Mouse (Mus musculus) forebrain, embryonic 15.5 days (tissue): ENCODE measurements around the gene Nsg2. TPM values are rescaled to one million over a fixed set of nuclear protein-coding genes. Genes with fewer than 3 reads are reported as not detected.
"Not testable (repeated sequence)": the region's sequence is repeated elsewhere in the genome, so short reads cannot be mapped to it uniquely, and the experiment has no call there.

Source experiments
- ATAC-seq: fragments of 200-750 bp; cut with Nextera tagmentation; replicated peaks from 2 replicates; pipeline ENCODE4 v1.8.0; 2017; ENCODE audit warnings: mild to moderate bottlenecking, moderate TSS enrichment, moderate library complexity
- H3K27ac ChIP-seq: fragments of 300-500 bp; sonication (generic); replicated peaks from 2 replicates; pipeline ENCODE4 v1.5.1; 2015; ENCODE audit warnings: mild to moderate bottlenecking, inconsistent platforms
- H3K27me3 ChIP-seq: fragments of 300-500 bp; sonication (generic); 2 replicates; pipeline ENCODE4 v1.6.1; 2015; ENCODE audit warnings: inconsistent platforms
- H3K36me3 ChIP-seq: fragments of 300-500 bp; sonication (generic); 2 replicates; pipeline ENCODE4 v1.6.1; 2015; ENCODE audit warnings: mild to moderate bottlenecking, inconsistent platforms
- H3K4me1 ChIP-seq: fragments of 300-500 bp; sonication (generic); 2 replicates; pipeline ENCODE4 v1.6.1; 2015; ENCODE audit warnings: inconsistent platforms
- H3K4me2 ChIP-seq: fragments of 300-500 bp; sonication (generic); replicated peaks from 2 replicates; pipeline ENCODE4 v1.6.1; 2015; ENCODE audit warnings: mild to moderate bottlenecking, inconsistent platforms
- H3K4me3 ChIP-seq: fragments of 300-500 bp; sonication (generic); 2 replicates; pipeline ENCODE4 v1.5.1; 2015; ENCODE audit warnings: mild to moderate bottlenecking, inconsistent platforms
- H3K9ac ChIP-seq: fragments of 300-500 bp; sonication (generic); replicated peaks from 2 replicates; pipeline ENCODE4 v1.6.1; 2015; ENCODE audit warnings: mild to moderate bottlenecking, inconsistent platforms
- H3K9me3 ChIP-seq: fragments of 300-500 bp; sonication (generic); 2 replicates; pipeline ENCODE4 v1.6.1; 2016; ENCODE audit warnings: inconsistent platforms
- WGBS: fragments of 180-500 bp; shearing (Covaris S2); methylation state at CpG from one replicate; pipeline ENCODE4 v1.1.7; 2015; ENCODE audit warnings: mixed read lengths; 5-methylcytosine and 5-hydroxymethylcytosine counted together
- polyA plus RNA-seq: library from polyadenylated mRNA; unstranded; fragments of >200 nt; fragmentation: Nextera tagmentation; extraction: Ambion mirVana; gene quantifications from 2 replicates; pipeline ENCODE4 v1.2.1, GENCODE M21; 2015

Nsg2 gene
- polyA plus RNA-seq, 1 experiment from 2014 or later = 717 TPM

DNA sequence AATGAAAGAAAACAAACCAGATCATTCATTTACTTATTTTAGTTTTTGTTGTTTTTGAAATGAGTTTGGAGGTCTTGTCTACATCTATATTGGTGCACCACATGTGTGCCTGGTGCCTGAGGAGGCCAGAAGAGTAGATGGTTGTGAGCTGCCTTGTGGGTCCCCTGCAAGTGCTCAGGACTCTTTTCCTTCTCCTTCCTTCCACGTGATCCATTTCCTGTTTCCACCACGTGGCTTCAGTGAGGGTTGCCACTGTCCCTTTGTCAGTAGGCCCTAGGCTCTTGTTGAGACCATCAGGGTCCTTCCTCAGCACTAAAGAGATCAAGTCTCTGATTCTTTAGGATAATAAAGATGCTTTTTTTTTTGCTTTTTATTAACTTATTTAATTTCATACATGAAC, 15.5 kb upstream of the Nsg2 start:
- WGBS = 58% methylated on average over 2 of the region's 2 CpGs
- Histone ChIP-seq H3K9ac (no peak overlapping the region), H3K4me3 (no peak overlapping the region), H3K27ac (no peak overlapping the region), H3K27me3 (no peaks in the 10 kb centered on the region), H3K36me3 (no peaks in the 10 kb centered on the region), H3K4me1 (no peaks in the 10 kb centered on the region), H3K9me3 (no peaks in the 10 kb centered on the region), H3K4me2 (no peak overlapping the region)
- no peak for ATAC-seq

DNA sequence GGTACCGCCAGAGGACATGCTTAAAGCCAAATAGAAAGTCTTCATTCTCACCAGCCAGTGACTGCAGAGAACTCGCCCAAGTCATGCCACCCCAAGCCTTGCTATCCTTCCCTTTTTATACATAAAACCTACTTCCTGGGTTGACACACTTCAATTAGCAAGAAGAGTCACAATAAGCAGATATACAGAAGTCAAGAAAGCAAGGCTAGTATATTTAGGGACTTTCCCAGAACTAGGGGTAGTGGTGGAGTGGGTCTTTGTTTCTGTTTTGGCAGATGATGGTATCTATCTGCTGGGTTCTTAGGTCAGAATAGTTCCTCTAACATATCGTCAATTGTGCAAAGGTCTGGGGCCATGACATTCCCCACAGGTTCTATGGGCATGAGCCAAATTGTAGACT, 7.7 kb upstream of the Nsg2 start:
- H3K9ac ChIP-seq = no peak overlapping the region
- ATAC-seq = no peak
- no peaks in the 10 kb centered on the region for H3K9me3 ChIP-seq
- no peak overlapping the region for H3K4me2 ChIP-seq
- no peak overlapping the region for H3K4me3 ChIP-seq
- no peaks in the 10 kb centered on the region for H3K4me1 ChIP-seq
- H3K36me3 ChIP-seq = no peaks in the 10 kb centered on the region
- 90% methylated on average over 3 of the region's 3 CpGs for WGBS
- H3K27ac ChIP-seq = no peak overlapping the region
- H3K27me3 ChIP-seq = no peaks in the 10 kb centered on the region

DNA sequence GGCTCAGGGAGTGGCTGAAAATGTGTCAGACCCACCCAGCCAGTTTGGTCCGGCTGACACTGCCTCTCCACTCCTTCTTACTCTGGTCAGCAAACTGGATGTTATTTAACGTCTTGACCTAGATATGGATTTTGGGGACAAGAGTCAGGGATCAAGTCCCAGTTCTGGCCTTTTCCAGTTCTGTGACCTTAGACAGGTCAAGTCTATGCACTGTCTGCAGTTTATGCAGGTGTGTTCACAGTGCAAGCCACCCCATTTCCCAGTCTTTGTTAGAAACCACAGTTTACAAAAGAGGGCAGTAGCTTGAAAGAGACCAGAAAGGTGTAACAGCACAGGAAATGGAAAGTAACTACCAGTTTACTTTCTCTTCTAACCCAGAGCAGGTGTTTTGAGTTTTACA, 547 bp upstream of the Nsg2 start:
- Histone ChIP-seq H3K4me2 (peak overlapping the region; percentile 37), H3K4me3 (peak overlapping the region; percentile 64), H3K9me3 (no peaks in the 10 kb centered on the region), H3K4me1 (peaks cover 42% of the 10 kb centered on the region), H3K27ac (peak overlapping the region; percentile 95), H3K36me3 (peaks cover 16% of the 10 kb centered on the region), H3K9ac (peak overlapping the region; percentile 69), H3K27me3 (no peaks in the 10 kb centered on the region)
- 45% methylated on average over 2 of the region's 2 CpGs for WGBS
- ATAC-seq = peak; percentile 11; the same call in 1 of the 2 replicates

DNA sequence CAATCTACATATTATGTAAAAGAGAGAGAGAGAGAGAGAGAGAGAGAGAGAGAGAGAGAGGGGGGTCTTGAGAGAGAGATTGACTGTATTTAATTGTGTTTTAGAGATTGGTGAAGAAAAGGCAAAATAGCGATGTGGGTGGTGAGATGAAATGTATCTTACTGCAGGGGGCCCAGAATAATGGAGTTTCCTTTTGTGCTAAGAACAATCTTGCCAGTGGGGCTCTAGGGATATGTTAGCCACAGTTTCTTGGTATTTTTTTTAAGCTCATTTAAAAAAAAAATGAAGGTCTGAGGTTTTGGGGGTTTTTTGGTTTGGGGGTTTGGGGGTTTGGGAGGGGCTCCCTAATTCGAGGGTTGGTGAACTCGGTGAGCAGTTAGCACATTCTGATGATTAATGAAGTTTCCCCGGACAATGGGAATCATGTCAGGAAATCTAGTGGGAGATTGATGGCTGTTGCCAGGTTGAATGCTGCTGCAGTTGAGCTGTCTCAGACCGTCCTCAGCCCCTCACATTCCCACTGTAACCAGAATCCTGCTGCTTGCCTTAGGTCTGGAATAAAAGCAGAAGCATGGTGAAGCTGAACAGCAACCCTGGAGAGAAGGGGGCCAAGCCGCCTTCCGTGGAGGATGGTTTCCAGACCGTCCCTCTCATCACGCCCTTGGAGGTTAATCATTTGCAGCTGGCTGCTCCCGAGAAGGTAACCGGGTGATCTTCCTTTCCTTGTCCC, 1.1 kb downstream of the Nsg2 start:
- ATAC-seq = no peak
- WGBS = 3% methylated on average over 11 of the region's 11 CpGs
- no peaks in the 10 kb centered on the region for H3K27me3 ChIP-seq
- no peaks in the 10 kb centered on the region for H3K9me3 ChIP-seq
- peaks cover 31% of the 10 kb centered on the region for H3K36me3 ChIP-seq
- peak overlapping the region; percentile 71 for H3K4me2 ChIP-seq
- peaks cover 46% of the 10 kb centered on the region for H3K4me1 ChIP-seq
- H3K9ac ChIP-seq = peak overlapping the region; percentile 90
- peak overlapping the region; percentile 97 for H3K27ac ChIP-seq
- H3K4me3 ChIP-seq = peak overlapping the region; percentile 64

DNA sequence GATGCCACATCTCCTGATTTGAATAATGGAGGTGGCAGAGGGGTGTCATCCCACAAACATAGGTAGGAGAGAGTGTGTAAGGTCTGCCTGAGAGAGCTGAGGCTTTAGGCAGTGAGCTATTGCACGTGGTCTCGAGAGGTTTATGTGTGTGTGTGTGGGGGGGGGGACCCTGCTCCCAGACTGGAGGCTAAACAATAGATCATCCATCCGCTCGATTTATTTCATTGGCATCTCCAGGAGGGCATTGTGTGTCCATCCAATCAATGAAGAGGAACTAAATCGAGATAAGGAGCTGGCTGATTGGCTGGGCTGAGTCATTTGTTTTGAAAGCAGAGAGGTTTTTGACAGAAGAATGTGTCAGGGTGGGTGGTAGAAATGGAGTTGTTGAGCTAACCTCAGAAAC, 2.4 kb downstream of the Nsg2 start:
- Histone ChIP-seq H3K36me3 (peaks cover 44% of the 10 kb centered on the region), H3K27me3 (no peaks in the 10 kb centered on the region), H3K4me1 (peaks cover 48% of the 10 kb centered on the region), H3K4me2 (peak overlapping the region; percentile 71), H3K9me3 (no peaks in the 10 kb centered on the region), H3K9ac (peak overlapping the region; percentile 90), H3K4me3 (peak overlapping the region; percentile 64), H3K27ac (peak overlapping the region; percentile 97)
- ATAC-seq = peak; percentile 81
- WGBS = 2% methylated on average over 5 of the region's 5 CpGs

DNA sequence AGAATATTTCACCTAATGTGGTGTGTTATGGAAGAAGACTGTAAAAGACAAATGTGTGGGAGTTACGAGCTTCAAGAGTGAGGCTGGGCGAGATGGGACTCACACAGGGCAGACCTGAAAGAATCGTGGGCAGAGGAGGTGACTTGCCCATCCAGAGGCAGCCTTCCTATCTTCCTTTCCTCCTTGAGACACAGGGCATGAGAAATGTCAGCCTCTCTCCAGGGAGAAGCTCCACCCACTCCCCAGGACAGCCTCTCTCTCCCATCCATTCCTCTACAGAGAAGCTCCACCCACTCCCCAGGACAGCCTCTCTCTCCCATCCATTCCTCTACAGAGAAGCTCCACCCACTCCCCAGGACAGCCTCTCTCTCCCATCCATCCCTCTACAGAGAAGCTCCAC, 7.8 kb downstream of the Nsg2 start:
- Histone ChIP-seq H3K27ac (peak overlapping the region; percentile 80; the same call in 1 of the 2 replicates), H3K36me3 (peaks cover 47% of the 10 kb centered on the region), H3K4me1 (peaks cover 76% of the 10 kb centered on the region)
- not testable (repeated sequence) for H3K9ac ChIP-seq, H3K4me2 ChIP-seq, H3K9me3 ChIP-seq, ATAC-seq, H3K27me3 ChIP-seq, H3K4me3 ChIP-seq
- 94% methylated on average over 3 of the region's 3 CpGs for WGBS

DNA sequence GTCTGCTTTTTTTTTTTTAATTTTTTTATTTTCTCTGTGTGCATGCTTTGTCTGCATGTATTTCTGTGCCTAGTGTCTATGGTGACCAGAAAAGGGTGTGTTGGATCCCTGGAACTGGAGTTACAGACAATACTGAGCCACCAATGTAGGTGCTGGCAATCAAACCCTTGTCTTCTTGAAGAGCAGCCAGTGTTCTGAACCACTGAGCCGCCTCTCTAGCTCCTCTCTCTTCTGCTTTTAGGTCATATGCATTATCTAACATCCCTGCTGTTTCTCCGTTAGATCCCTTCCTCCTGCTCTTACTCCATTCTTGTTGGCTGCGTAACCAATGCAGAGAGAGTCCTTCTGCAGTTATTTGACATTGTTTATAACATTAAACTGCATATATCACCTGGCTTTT, 8.6 kb downstream of the Nsg2 start:
- Histone ChIP-seq H3K4me2 (peak overlapping the region; percentile 34), H3K27me3 (no peaks in the 10 kb centered on the region), H3K9ac (no peak overlapping the region; the same call in 1 of the 2 replicates), H3K4me1 (peaks cover 75% of the 10 kb centered on the region), H3K9me3 (no peaks in the 10 kb centered on the region), H3K4me3 (peak overlapping the region; percentile 10), H3K36me3 (peaks cover 44% of the 10 kb centered on the region), H3K27ac (peak overlapping the region; percentile 80)
- no peak for ATAC-seq
- WGBS = 69% methylated on average over 3 of the region's 3 CpGs

DNA sequence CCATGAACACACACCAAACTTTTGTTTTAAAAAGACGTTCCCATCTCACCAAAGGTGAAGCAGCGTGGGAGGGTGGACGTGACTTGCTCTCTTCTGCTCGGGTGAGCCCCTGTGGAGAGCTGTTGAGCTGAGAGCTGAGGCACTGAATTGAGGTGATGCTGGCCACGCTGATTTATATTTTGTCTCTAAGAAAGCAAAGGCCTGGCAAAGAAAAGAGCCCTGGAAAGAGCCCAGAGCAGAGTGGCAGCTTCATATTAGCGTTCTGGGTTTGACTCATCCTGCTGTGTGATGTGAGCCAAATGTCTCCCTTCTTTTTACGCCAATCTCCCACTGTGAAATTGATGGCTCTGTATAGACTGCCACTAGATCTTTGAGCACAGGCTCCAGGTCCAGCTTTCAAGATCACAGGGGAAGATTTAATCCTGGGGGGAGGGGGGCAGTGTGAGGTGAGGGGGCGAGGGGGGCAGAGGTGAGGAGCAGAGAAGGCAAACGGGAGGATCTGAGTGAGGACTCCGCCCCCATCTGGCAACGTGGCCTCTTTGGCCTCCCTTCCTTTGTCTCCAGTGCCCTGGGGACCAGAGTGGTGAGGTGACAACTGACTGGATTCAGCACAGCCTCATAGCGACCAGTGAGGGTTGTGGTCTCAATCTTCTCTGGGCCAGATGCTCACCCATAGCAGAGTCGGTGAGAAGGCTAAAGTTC, 9.8 kb downstream of the Nsg2 start:
- H3K27ac ChIP-seq = peak overlapping the region; percentile 80
- WGBS = 4% methylated on average over 13 of the region's 13 CpGs
- H3K9ac ChIP-seq = 0 out of 2 replicates have a peak overlapping the region, but pooled peaks have one; percentile 23
- H3K36me3 ChIP-seq = peaks cover 36% of the 10 kb centered on the region
- ATAC-seq = peak; percentile 78
- H3K4me3 ChIP-seq = peak overlapping the region; percentile 9
- no peaks in the 10 kb centered on the region for H3K9me3 ChIP-seq
- H3K27me3 ChIP-seq = no peaks in the 10 kb centered on the region
- H3K4me2 ChIP-seq = peak overlapping the region; percentile 34
- peaks cover 71% of the 10 kb centered on the region for H3K4me1 ChIP-seq

DNA sequence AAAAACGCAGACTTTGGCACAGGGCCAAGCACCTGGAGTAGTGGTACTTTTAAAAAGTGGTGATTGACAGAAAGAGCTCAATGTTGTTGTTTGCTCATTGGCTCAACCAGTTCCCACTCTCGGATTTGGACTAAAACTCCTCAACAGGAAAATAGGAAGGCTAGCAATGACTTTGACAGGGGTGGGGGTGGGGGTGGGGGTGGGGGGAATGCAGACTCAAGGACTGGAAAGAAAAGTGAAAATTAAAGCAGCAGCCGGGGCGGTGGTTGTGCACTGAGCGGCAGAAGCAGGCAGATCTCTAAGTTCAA, 10.4 kb downstream of the Nsg2 start:
- H3K9me3 ChIP-seq = no peaks in the 10 kb centered on the region
- peak overlapping the region; percentile 80 for H3K27ac ChIP-seq
- no peaks in the 10 kb centered on the region for H3K27me3 ChIP-seq
- peaks cover 74% of the 10 kb centered on the region for H3K4me1 ChIP-seq
- H3K9ac ChIP-seq = no peak overlapping the region
- 15% methylated on average over 5 of the region's 5 CpGs for WGBS
- peak overlapping the region; percentile 9; the same call in 1 of the 2 replicates for H3K4me3 ChIP-seq
- peak; percentile 23 for ATAC-seq
- peaks cover 31% of the 10 kb centered on the region for H3K36me3 ChIP-seq
- peak overlapping the region; percentile 34 for H3K4me2 ChIP-seq

DNA sequence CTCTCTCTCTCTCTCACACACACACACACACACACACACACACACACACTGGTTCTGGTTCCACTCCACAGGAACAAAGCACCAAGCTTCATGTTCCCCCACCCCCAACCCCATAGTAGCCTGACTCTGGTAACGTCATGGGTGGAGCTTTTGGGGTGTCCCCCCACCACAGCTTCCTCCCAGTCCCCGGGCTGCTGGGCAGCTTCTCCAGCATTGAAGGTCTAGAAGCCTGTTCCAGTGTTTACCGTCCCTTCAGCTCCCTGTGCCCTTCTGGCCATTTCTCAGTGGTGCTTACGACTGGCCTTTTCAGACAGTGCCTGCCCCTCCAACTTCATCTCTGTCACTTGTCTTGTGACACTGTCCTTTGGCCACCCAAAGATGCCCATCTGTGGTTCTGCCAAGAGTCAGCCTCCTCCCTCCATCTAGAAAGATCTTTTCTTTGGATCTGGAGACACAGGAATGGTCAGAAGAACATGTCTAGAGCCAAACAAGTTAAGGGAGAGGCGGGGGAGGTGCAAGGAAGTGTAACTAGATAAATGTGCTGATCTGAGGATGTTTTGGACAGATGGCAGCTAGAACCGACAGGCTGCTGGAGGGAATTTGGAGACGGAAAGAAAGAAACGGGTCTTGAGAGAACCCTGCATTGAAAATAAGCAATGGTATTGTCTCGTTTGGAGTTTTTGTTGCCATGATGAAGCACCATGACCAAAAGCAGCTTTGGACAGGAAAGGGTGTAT, 11.8 kb downstream of the Nsg2 start:
- H3K4me1 ChIP-seq = peaks cover 87% of the 10 kb centered on the region
- no peak for ATAC-seq
- peaks cover 22% of the 10 kb centered on the region for H3K36me3 ChIP-seq
- H3K9me3 ChIP-seq = no peaks in the 10 kb centered on the region
- no peak overlapping the region for H3K4me2 ChIP-seq
- H3K9ac ChIP-seq = no peak overlapping the region
- H3K27ac ChIP-seq = peak overlapping the region; percentile 80; the same call in 1 of the 2 replicates
- no peak overlapping the region for H3K4me3 ChIP-seq
- 66% methylated on average over 9 of the region's 9 CpGs for WGBS
- H3K27me3 ChIP-seq = no peaks in the 10 kb centered on the region

DNA sequence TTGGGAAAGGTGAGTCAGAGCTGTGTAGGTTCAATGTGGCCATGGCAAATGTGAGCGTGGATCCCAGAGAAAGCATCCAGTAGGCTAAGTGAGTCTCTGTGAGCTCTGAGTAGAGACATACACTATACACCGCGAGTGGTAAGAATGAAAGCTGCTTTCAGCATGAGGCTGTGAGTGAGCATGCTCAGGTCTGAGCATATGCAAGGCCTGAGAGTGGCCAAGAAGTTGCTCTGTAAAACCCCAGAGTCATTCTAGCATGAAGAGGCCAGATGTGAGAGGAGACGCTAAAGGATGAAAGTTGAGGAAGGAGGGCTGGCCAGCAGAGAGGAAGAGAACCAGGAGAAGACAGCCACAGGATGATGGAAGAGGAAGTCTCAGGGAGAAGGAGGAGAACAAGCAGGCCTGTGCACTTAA, 12.8 kb downstream of the Nsg2 start:
- Histone ChIP-seq H3K4me3 (no peak overlapping the region), H3K27me3 (no peaks in the 10 kb centered on the region), H3K36me3 (peaks cover 22% of the 10 kb centered on the region), H3K9me3 (no peaks in the 10 kb centered on the region), H3K4me2 (no peak overlapping the region), H3K4me1 (peaks cover 91% of the 10 kb centered on the region), H3K27ac (no peak overlapping the region), H3K9ac (no peak overlapping the region)
- no peak for ATAC-seq
- 94% methylated on average over 4 of the region's 4 CpGs for WGBS

DNA sequence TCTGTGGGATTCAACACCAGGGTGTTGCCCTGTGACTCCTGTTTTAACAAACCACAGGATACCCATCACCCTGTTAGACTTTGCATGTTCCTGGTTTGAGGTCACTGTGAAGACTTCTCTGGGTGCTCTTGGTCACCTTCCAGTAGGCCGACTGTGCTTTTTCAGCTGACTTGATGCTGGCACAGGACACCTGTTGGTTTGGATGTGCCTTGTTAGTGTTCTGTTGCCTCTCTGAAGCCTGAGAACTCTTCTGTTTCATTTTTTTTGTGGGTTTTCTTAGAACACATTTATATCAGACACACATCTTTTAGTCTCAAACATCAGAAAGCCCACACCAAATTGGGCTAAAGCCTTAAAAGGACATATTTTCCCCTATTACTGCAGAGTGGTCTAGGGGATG, 13.3 kb downstream of the Nsg2 start:
- H3K4me2 ChIP-seq = no peak overlapping the region
- no peak overlapping the region for H3K9ac ChIP-seq
- no peaks in the 10 kb centered on the region for H3K9me3 ChIP-seq
- H3K4me1 ChIP-seq = peaks cover 91% of the 10 kb centered on the region
- H3K4me3 ChIP-seq = no peak overlapping the region
- WGBS = 87% methylated on average over 1 of the region's 1 CpGs
- H3K36me3 ChIP-seq = peaks cover 24% of the 10 kb centered on the region; the same call in 1 of the 2 replicates
- ATAC-seq = no peak
- no peak overlapping the region for H3K27ac ChIP-seq
- no peaks in the 10 kb centered on the region for H3K27me3 ChIP-seq
